Mouse (Mus musculus) thymus, postnatal 14 days (tissue): ENCODE data around the gene Cox6b1.
A peak's percentile ranks its signal among the peaks of the same experiment; 100 is the strongest.

Source experiments
- DNase-seq: peaks from one replicate; pipeline ENCODE4 v3.0.0; 2021

Gene Cox6b1

GRCm38 (mm10) chr7:30608476-30608875 is 17.5 kb downstream of the Cox6b1 start:
- peak; percentile 19 for DNase-seq

GRCm38 (mm10) chr7:30607706-30608309 is 18.1 kb downstream of the Cox6b1 start:
- peak; percentile 76 for DNase-seq

- no peak for DNase-seq
Measured at GRCm38 (mm10) chr7:30604944-30605343, 21.0 kb downstream of the Cox6b1 start.

GRCm38 (mm10) chr7:30604424-30604823 is 21.5 kb downstream of the Cox6b1 start:
- no peak for DNase-seq

- DNase-seq: no peak
Measured at GRCm38 (mm10) chr7:30602583-30602982, 23.4 kb downstream of the Cox6b1 start.

- no peak for DNase-seq
Measured at GRCm38 (mm10) chr7:30600651-30601050, 25.3 kb downstream of the Cox6b1 start.

GRCm38 (mm10) chr7:30599933-30600353 is 26.0 kb downstream of the Cox6b1 start:
- peak; percentile 70 for DNase-seq

- DNase-seq: no peak
Measured at GRCm38 (mm10) chr7:30598786-30599185, 27.2 kb downstream of the Cox6b1 start, which contains the start of gene Zbtb32. TSS of gene Zbtb32 (minus strand) at chr7:30598909.

- DNase-seq: no peak
Measured at GRCm38 (mm10) chr7:30596811-30597210, 29.1 kb downstream of the Cox6b1 start.

GRCm38 (mm10) chr7:30596093-30596492 is 29.9 kb downstream of the Cox6b1 start:
- no peak for DNase-seq

- DNase-seq: no peak
Measured at GRCm38 (mm10) chr7:30594510-30595024, 31.4 kb downstream of the Cox6b1 start.

- no peak for DNase-seq
Measured at GRCm38 (mm10) chr7:30593579-30594509, 32.1 kb downstream of the Cox6b1 start.

GRCm38 (mm10) chr7:30592772-30593423 is 33.1 kb downstream of the Cox6b1 start:
- DNase-seq: no peak

- DNase-seq: no peak
Measured at GRCm38 (mm10) chr7:30591605-30591951, 34.4 kb downstream of the Cox6b1 start.

GRCm38 (mm10) chr7:30590927-30591604 is 34.9 kb downstream of the Cox6b1 start:
- DNase-seq: no peak

- peak; percentile 89 for DNase-seq
Measured at GRCm38 (mm10) chr7:30589435-30590301, 36.3 kb downstream of the Cox6b1 start.

- peak; percentile 95 for DNase-seq
Measured at GRCm38 (mm10) chr7:30588676-30589434, 37.1 kb downstream of the Cox6b1 start, which contains the start of gene Kmt2b. TSS of gene Kmt2b (minus strand) at chr7:30588726.

GRCm38 (mm10) chr7:30587842-30588667 is 37.9 kb downstream of the Cox6b1 start:
- peak; percentile 68 for DNase-seq

- peak; percentile 28 for DNase-seq
Measured at GRCm38 (mm10) chr7:30586455-30587020, 39.4 kb downstream of the Cox6b1 start.

GRCm38 (mm10) chr7:30585170-30585569 is 40.8 kb downstream of the Cox6b1 start:
- DNase-seq: no peak
